Mouse (Mus musculus) neural tube, embryonic 15.5 days (tissue): ENCODE results near the gene Bri3. TPM values are rescaled to one million over a fixed set of nuclear protein-coding genes. Genes with fewer than 3 reads are reported as not detected.
"Not testable (repeated sequence)": the region's sequence is repeated elsewhere in the genome, so short reads cannot be mapped to it uniquely, and the experiment has no call there.

Experiments
- ATAC-seq: fragments of 200-750 bp; cut with Nextera tagmentation; 2 replicates; pipeline ENCODE4 v1.8.0; 2017; ENCODE audit warnings: mild to moderate bottlenecking, moderate TSS enrichment, moderate library complexity; ENCODE audit not compliant: low FRiP score
- H3K27ac ChIP-seq: fragments of 300-500 bp; sonication (generic); replicated peaks from 2 replicates; pipeline ENCODE4 v1.5.1; 2015; ENCODE audit warnings: mild to moderate bottlenecking, inconsistent platforms
- H3K27me3 ChIP-seq: fragments of 300-500 bp; sonication (generic); replicated peaks from 2 replicates; pipeline ENCODE4 v1.6.1; 2015; ENCODE audit warnings: inconsistent platforms
- H3K36me3 ChIP-seq: fragments of 300-500 bp; sonication (generic); 2 replicates; pipeline ENCODE4 v1.6.1; 2015; ENCODE audit warnings: inconsistent platforms
- H3K4me1 ChIP-seq: fragments of 300-500 bp; sonication (generic); 2 replicates; pipeline ENCODE4 v1.6.1; 2015; ENCODE audit warnings: inconsistent platforms
- H3K4me2 ChIP-seq: fragments of 300-500 bp; sonication (generic); 2 replicates; pipeline ENCODE4 v1.6.1; 2015; ENCODE audit warnings: inconsistent platforms, mild to moderate bottlenecking, moderate library complexity
- H3K4me3 ChIP-seq: fragments of 300-500 bp; sonication (generic); replicated peaks from 2 replicates; pipeline ENCODE4 v1.5.1; 2015; ENCODE audit warnings: mild to moderate bottlenecking, inconsistent platforms
- H3K9ac ChIP-seq: fragments of 300-500 bp; sonication (generic); replicated peaks from 2 replicates; pipeline ENCODE4 v1.6.1; 2015; ENCODE audit warnings: mild to moderate bottlenecking, inconsistent platforms
- H3K9me3 ChIP-seq: fragments of 300-500 bp; sonication (generic); replicated peaks from 2 replicates; pipeline ENCODE4 v1.6.1; 2016; ENCODE audit warnings: inconsistent platforms
- WGBS: fragments of 180-500 bp; shearing (Covaris S2); methylation state at CpG from one replicate; pipeline ENCODE4 v1.1.7; 2015; ENCODE audit warnings: mixed read lengths; 5-methylcytosine and 5-hydroxymethylcytosine counted together
- polyA plus RNA-seq: library from polyadenylated mRNA; unstranded; fragments of >200 nt; fragmentation: Nextera tagmentation; extraction: Ambion mirVana; gene quantifications from 2 replicates; pipeline ENCODE4 v1.2.1, GENCODE M21; 2015

Bri3 gene
- polyA plus RNA-seq, 1 experiment from 2014 or later: 106 TPM

GRCm38 (mm10) chr5:144313335-144313734, 69.1 kb downstream of the Bri3 start:
- ATAC-seq: no peak
- 28% methylated on average over 5 of the region's 5 CpGs for WGBS
- Histone ChIP-seq H3K27me3 (no peaks in the 10 kb centered on the region), H3K4me2 (no peak overlapping the region), H3K36me3 (no peaks in the 10 kb centered on the region), H3K9me3 (no peaks in the 10 kb centered on the region), H3K4me1 (peaks cover 5% of the 10 kb centered on the region; the same call in 1 of the 2 replicates), H3K4me3 (no peak overlapping the region), H3K27ac (no peak overlapping the region), H3K9ac (no peak overlapping the region)

GRCm38 (mm10) chr5:144314731-144315494, 70.7 kb downstream of the Bri3 start:
- ATAC-seq: no peak
- Histone ChIP-seq H3K4me2 (no peak overlapping the region), H3K27ac (no peak overlapping the region), H3K9me3 (no peaks in the 10 kb centered on the region), H3K4me3 (no peak overlapping the region), H3K4me1 (peaks cover 5% of the 10 kb centered on the region; the same call in 1 of the 2 replicates), H3K36me3 (no peaks in the 10 kb centered on the region), H3K9ac (no peak overlapping the region), H3K27me3 (no peaks in the 10 kb centered on the region)
- 86% methylated on average over 12 of the region's 12 CpGs for WGBS

DNA sequence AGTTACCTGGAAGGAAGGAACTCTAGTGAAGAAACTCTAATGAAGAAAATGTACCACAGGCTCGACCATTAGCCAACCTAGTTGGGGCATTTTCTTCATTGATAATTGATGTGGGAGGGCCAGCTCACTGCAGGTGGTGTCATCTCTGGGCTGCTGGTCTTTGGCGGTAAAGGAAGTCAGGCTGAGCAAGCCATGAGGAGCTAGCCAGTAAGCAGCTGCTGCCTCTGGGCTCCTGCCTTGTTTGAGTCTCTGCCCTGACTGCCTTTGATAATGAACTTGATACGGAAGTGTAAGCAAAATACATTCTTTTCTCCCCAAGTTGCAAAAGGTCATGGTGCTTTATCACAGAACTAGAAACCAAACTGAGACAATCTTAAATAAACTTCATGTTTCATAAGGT, 72.2 kb downstream of the Bri3 start:
- WGBS: 51% methylated on average over 3 of the region's 3 CpGs
- Histone ChIP-seq H3K9ac (no peak overlapping the region), H3K4me3 (no peak overlapping the region), H3K4me1 (peaks cover 5% of the 10 kb centered on the region; the same call in 1 of the 2 replicates), H3K9me3 (no peaks in the 10 kb centered on the region), H3K27me3 (no peaks in the 10 kb centered on the region), H3K4me2 (no peak overlapping the region), H3K27ac (no peak overlapping the region), H3K36me3 (no peaks in the 10 kb centered on the region)
- no peak for ATAC-seq

- Histone ChIP-seq H3K4me2 (no peak overlapping the region), H3K4me3 (no peak overlapping the region), H3K36me3 (no peaks in the 10 kb centered on the region), H3K27ac (no peak overlapping the region), H3K4me1 (peaks cover 5% of the 10 kb centered on the region; the same call in 1 of the 2 replicates), H3K9ac (no peak overlapping the region), H3K9me3 (no peaks in the 10 kb centered on the region), H3K27me3 (no peaks in the 10 kb centered on the region)
- 72% methylated on average over 8 of the region's 8 CpGs for WGBS
- no peak for ATAC-seq
Observed at GRCm38 (mm10) chr5:144317426-144317825, 73.2 kb downstream of the Bri3 start.

GRCm38 (mm10) chr5:144318286-144318685, 74.0 kb downstream of the Bri3 start:
- 31% methylated on average over 6 of the region's 6 CpGs for WGBS
- ATAC-seq: no peak
- Histone ChIP-seq H3K9me3 (no peaks in the 10 kb centered on the region), H3K27me3 (no peaks in the 10 kb centered on the region), H3K4me3 (no peak overlapping the region), H3K9ac (no peak overlapping the region), H3K4me1 (peaks cover 5% of the 10 kb centered on the region; the same call in 1 of the 2 replicates), H3K4me2 (no peak overlapping the region), H3K27ac (no peak overlapping the region), H3K36me3 (no peaks in the 10 kb centered on the region)

- Histone ChIP-seq H3K36me3 (no peaks in the 10 kb centered on the region), H3K4me3 (no peak overlapping the region), H3K9me3 (no peaks in the 10 kb centered on the region), H3K27ac (no peak overlapping the region), H3K4me2 (no peak overlapping the region), H3K4me1 (peaks cover 5% of the 10 kb centered on the region; the same call in 1 of the 2 replicates), H3K9ac (no peak overlapping the region), H3K27me3 (no peaks in the 10 kb centered on the region)
- WGBS: 57% methylated on average over 7 of the region's 7 CpGs
- no peak for ATAC-seq
Observed at GRCm38 (mm10) chr5:144321681-144322080, 77.4 kb downstream of the Bri3 start.

GRCm38 (mm10) chr5:144322717-144323116, 78.5 kb downstream of the Bri3 start:
- Histone ChIP-seq H3K4me2 (no peak overlapping the region), H3K27ac (no peak overlapping the region), H3K36me3 (no peaks in the 10 kb centered on the region), H3K9ac (no peak overlapping the region), H3K4me3 (no peak overlapping the region), H3K4me1 (peaks cover 5% of the 10 kb centered on the region; the same call in 1 of the 2 replicates), H3K27me3 (no peaks in the 10 kb centered on the region), H3K9me3 (no peaks in the 10 kb centered on the region)
- 77% methylated on average over 3 of the region's 3 CpGs for WGBS
- no peak for ATAC-seq

- ATAC-seq: no peak
- peaks cover 7% of the 10 kb centered on the region; the same call in 1 of the 2 replicates for H3K4me1 ChIP-seq
- WGBS: 93% methylated on average over 11 of the region's 11 CpGs
Observed at GRCm38 (mm10) chr5:144334010-144334409, 89.8 kb downstream of the Bri3 start.

GRCm38 (mm10) chr5:144335357-144335756, 91.1 kb downstream of the Bri3 start:
- H3K36me3 ChIP-seq, H3K4me3 ChIP-seq, H3K4me2 ChIP-seq, ATAC-seq, H3K27ac ChIP-seq, H3K9me3 ChIP-seq, H3K27me3 ChIP-seq, H3K9ac ChIP-seq, H3K4me1 ChIP-seq: not testable (repeated sequence)
- 67% methylated on average over 6 of the region's 6 CpGs for WGBS

More at GRCm38 (mm10) chr5:144334010-144334409, 89.8 kb downstream of the Bri3 start:
- no peaks in the 10 kb centered on the region for H3K9me3 ChIP-seq
- H3K4me3 ChIP-seq: no peak overlapping the region
- H3K4me2 ChIP-seq: no peak overlapping the region
- no peaks in the 10 kb centered on the region for H3K27me3 ChIP-seq
- H3K36me3 ChIP-seq: no peaks in the 10 kb centered on the region
- no peak overlapping the region for H3K27ac ChIP-seq
- H3K9ac ChIP-seq: no peak overlapping the region

- H3K36me3 ChIP-seq: no peaks in the 10 kb centered on the region
- H3K27ac ChIP-seq: no peak overlapping the region
- H3K27me3 ChIP-seq: no peaks in the 10 kb centered on the region
- H3K9ac ChIP-seq: no peak overlapping the region
- ATAC-seq: no peak
- H3K4me2 ChIP-seq: no peak overlapping the region
- H3K4me1 ChIP-seq: peaks cover 10% of the 10 kb centered on the region; the same call in 1 of the 2 replicates
- H3K9me3 ChIP-seq: no peaks in the 10 kb centered on the region
- no peak overlapping the region for H3K4me3 ChIP-seq
- WGBS: 36% methylated on average over 1 of the region's 1 CpGs
Observed at GRCm38 (mm10) chr5:144338787-144339186, 94.5 kb downstream of the Bri3 start.

GRCm38 (mm10) chr5:144341085-144341484, 96.8 kb downstream of the Bri3 start:
- H3K9ac ChIP-seq: no peak overlapping the region
- no peaks in the 10 kb centered on the region for H3K27me3 ChIP-seq
- no peak overlapping the region for H3K27ac ChIP-seq
- 86% methylated on average over 1 of the region's 1 CpGs for WGBS
- H3K4me3 ChIP-seq: no peak overlapping the region
- H3K9me3 ChIP-seq: no peaks in the 10 kb centered on the region
- H3K36me3 ChIP-seq: no peaks in the 10 kb centered on the region
- ATAC-seq: no peak
- H3K4me2 ChIP-seq: no peak overlapping the region
- H3K4me1 ChIP-seq: peaks cover 10% of the 10 kb centered on the region; the same call in 1 of the 2 replicates

GRCm38 (mm10) chr5:144344592-144344991, 100.4 kb downstream of the Bri3 start:
- Histone ChIP-seq H3K27ac (no peak overlapping the region), H3K4me2 (no peak overlapping the region)

More at GRCm38 (mm10) chr5:144344592-144344991, 100.4 kb downstream of the Bri3 start:
- Histone ChIP-seq H3K4me1 (0 out of 2 replicates have a peak, but pooled peaks cover 3% of the 10 kb centered on the region), H3K36me3 (no peaks in the 10 kb centered on the region), H3K9ac (no peak overlapping the region), H3K27me3 (no peaks in the 10 kb centered on the region), H3K4me3 (no peak overlapping the region), H3K9me3 (no peaks in the 10 kb centered on the region)
- 87% methylated on average over 6 of the region's 6 CpGs for WGBS
- ATAC-seq: no peak
